Mouse (Mus musculus): ENCODE data around the gene Jmjd6. TPM values are rescaled to one million over a fixed set of nuclear protein-coding genes. Genes with fewer than 3 reads are reported as not detected.
A peak's percentile ranks its signal among the peaks of the same experiment; 100 is the strongest.
"Not testable (repeated sequence)": the region's sequence is repeated elsewhere in the genome, so short reads cannot be mapped to it uniquely, and the experiment has no call there.

Jmjd6 gene
- polyA plus RNA-seq, 1 experiment from 2014 or later: 65.6 TPM

DNA sequence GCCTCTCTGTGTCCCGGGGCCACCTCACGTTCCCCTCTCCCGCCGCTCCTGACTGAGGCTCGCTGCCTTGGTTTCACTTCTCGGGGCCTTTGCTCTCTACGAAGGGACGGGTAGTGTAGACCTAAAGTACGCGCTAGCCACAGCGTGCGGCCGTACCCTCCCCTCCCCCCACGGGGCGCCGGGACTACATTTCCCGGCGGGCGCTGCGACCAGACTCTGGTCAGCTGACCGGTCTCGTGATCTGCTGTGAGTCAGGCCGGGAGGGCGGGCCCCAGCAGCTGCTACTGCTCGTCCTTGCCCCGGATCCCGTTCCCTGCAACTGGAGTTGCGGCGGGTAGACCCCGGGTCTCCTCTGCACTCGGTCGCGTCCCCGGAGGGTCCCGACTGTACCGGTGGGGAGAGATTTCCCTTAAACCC, 10.3 kb upstream of the Jmjd6 start:
- 0% methylated on average over 35 of the region's 36 CpGs for WGBS
- Histone ChIP-seq H3K9me3 (ENCODE audit: control insufficient read depth, low read length) (no peaks in the 10 kb centered on the region), H3K4me3 (ENCODE audit: low read depth, low read length) (peak overlapping the region; percentile 98), H3K36me3 (ENCODE audit: control insufficient read depth, insufficient read depth, low read length) (peaks cover 6% of the 10 kb centered on the region; the same call in 1 of the 2 replicates), H3K4me1 (ENCODE audit: control insufficient read depth, insufficient read depth, low read length) (peaks cover 28% of the 10 kb centered on the region; the same call in 1 of the 2 replicates), H3K27me3 (ENCODE audit: control insufficient read depth, insufficient read depth, low read length) (no peaks in the 10 kb centered on the region), H3K9ac (replicated peaks; ENCODE audit: low read depth, low read length) (peak overlapping the region; percentile 96), H3K4me2 (ENCODE audit: low read depth, low read length) (peak overlapping the region; percentile 52), H3K27ac (ENCODE audit: low read depth, low read length) (peak overlapping the region; percentile 97)
- ATAC-seq (ENCODE audit: low read depth): peak; percentile 91

- H3K27ac ChIP-seq (ENCODE audit: low read depth, low read length): peak within 1 kb of the TSS; percentile 97
- ATAC-seq (ENCODE audit: low read depth): peak; percentile 90
- no peaks in the 10 kb centered on the region for H3K27me3 ChIP-seq (ENCODE audit: control insufficient read depth, insufficient read depth, low read length)
- H3K4me2 ChIP-seq (ENCODE audit: low read depth, low read length): peak within 1 kb of the TSS; percentile 96
- H3K9ac ChIP-seq (replicated peaks; ENCODE audit: low read depth, low read length): peak within 1 kb of the TSS; percentile 96
- peaks cover 28% of the 10 kb centered on the region; the same call in 1 of the 2 replicates for H3K4me1 ChIP-seq (ENCODE audit: control insufficient read depth, insufficient read depth, low read length)
- H3K4me3 ChIP-seq (ENCODE audit: low read depth, low read length): peak within 1 kb of the TSS; percentile 98
- H3K9me3 ChIP-seq (ENCODE audit: control insufficient read depth, low read length): no peaks in the 10 kb centered on the region
- under 1% methylated on average over 65 of the region's 74 CpGs for WGBS
- peaks cover 6% of the 10 kb centered on the region; the same call in 1 of the 2 replicates for H3K36me3 ChIP-seq (ENCODE audit: control insufficient read depth, insufficient read depth, low read length)
Observed at GRCm38 (mm10) chr11:116852891-116853511, 9.8 kb upstream of the Jmjd6 start, which contains the start of gene Srsf2. Gene Srsf2, minus strand, starts transcription at chr11:116853094.

DNA sequence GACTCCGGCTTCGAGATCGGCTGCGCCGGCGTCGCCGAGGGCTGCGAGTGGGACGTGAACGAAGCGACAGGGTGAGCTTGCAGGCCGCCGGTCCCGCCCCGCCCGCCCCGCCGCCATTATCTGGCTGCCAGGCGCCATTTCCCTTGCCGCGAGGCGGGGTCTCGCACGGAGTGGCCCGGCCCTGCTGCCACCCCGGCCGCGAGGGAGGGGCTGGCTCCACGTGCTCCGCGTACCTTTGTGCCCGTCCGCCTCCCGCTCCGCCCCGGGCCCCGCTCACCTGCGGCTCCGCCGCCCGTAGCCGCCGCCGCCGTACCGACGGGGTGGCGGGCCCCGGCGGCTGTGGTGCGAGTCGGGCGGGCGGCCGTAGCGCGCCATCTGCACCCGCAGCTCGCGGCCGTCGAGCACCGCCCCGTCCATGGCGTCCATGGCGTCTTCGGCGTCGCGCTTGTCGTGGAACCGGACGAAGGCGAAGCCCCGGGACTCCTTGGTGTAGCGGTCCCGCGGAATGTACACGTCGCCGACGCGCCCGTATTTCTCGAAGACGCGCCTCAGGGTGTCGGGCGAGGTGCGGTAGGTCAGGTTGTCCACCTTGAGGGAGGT, 9.1 kb upstream of the Jmjd6 start, which contains the start of gene Mfsd11:
Gene Mfsd11, plus strand, starts transcription at position 150 of the 600 bp plus-strand sequence.
- H3K36me3 ChIP-seq (ENCODE audit: control insufficient read depth, insufficient read depth, low read length): peaks cover 6% of the 10 kb centered on the region; the same call in 1 of the 2 replicates
- H3K4me2 ChIP-seq (ENCODE audit: low read depth, low read length): peak within 1 kb of the TSS; percentile 96
- ATAC-seq (ENCODE audit: low read depth): peak; percentile 65
- H3K4me1 ChIP-seq (ENCODE audit: control insufficient read depth, insufficient read depth, low read length): peaks cover 28% of the 10 kb centered on the region; the same call in 1 of the 2 replicates
- under 1% methylated on average over 64 of the region's 91 CpGs for WGBS
- H3K27ac ChIP-seq (ENCODE audit: low read depth, low read length): peak within 1 kb of the TSS; percentile 97
- H3K4me3 ChIP-seq (ENCODE audit: low read depth, low read length): peak within 1 kb of the TSS; percentile 98
- H3K9ac ChIP-seq (replicated peaks; ENCODE audit: low read depth, low read length): peak within 1 kb of the TSS; percentile 96
- H3K27me3 ChIP-seq (ENCODE audit: control insufficient read depth, insufficient read depth, low read length): no peaks in the 10 kb centered on the region
- H3K9me3 ChIP-seq (ENCODE audit: control insufficient read depth, low read length): no peaks in the 10 kb centered on the region

- H3K4me1 ChIP-seq (ENCODE audit: control insufficient read depth, insufficient read depth, low read length): peaks cover 28% of the 10 kb centered on the region; the same call in 1 of the 2 replicates
- no peaks in the 10 kb centered on the region for H3K9me3 ChIP-seq (ENCODE audit: control insufficient read depth, low read length)
- no peaks in the 10 kb centered on the region for H3K27me3 ChIP-seq (ENCODE audit: control insufficient read depth, insufficient read depth, low read length)
- H3K9ac ChIP-seq (replicated peaks; ENCODE audit: low read depth, low read length): peak overlapping the region; percentile 96
- H3K4me2 ChIP-seq (ENCODE audit: low read depth, low read length): peak overlapping the region; percentile 96
- H3K4me3 ChIP-seq (ENCODE audit: low read depth, low read length): peak overlapping the region; percentile 98
- ATAC-seq (ENCODE audit: low read depth): peak; percentile 0; the same call in 1 of the 2 replicates
- H3K36me3 ChIP-seq (ENCODE audit: control insufficient read depth, insufficient read depth, low read length): peaks cover 6% of the 10 kb centered on the region; the same call in 1 of the 2 replicates
- H3K27ac ChIP-seq (ENCODE audit: low read depth, low read length): peak overlapping the region; percentile 97
- under 1% methylated on average over 29 of the region's 29 CpGs for WGBS
Observed at GRCm38 (mm10) chr11:116851576-116852290, 8.5 kb upstream of the Jmjd6 start.

GRCm38 (mm10) chr11:116850833-116851477, 7.7 kb upstream of the Jmjd6 start:
- Histone ChIP-seq H3K4me3 (ENCODE audit: low read depth, low read length) (peak overlapping the region; percentile 98), H3K4me2 (ENCODE audit: low read depth, low read length) (peak overlapping the region; percentile 96), H3K36me3 (ENCODE audit: control insufficient read depth, insufficient read depth, low read length) (peaks cover 6% of the 10 kb centered on the region; the same call in 1 of the 2 replicates), H3K9ac (replicated peaks; ENCODE audit: low read depth, low read length) (peak overlapping the region; percentile 96), H3K9me3 (ENCODE audit: control insufficient read depth, low read length) (no peaks in the 10 kb centered on the region), H3K4me1 (ENCODE audit: control insufficient read depth, insufficient read depth, low read length) (peaks cover 28% of the 10 kb centered on the region; the same call in 1 of the 2 replicates), H3K27me3 (ENCODE audit: control insufficient read depth, insufficient read depth, low read length) (no peaks in the 10 kb centered on the region), H3K27ac (ENCODE audit: low read depth, low read length) (no peak overlapping the region)
- 52% methylated on average over 6 of the region's 6 CpGs for WGBS
- ATAC-seq (ENCODE audit: low read depth): no peak

DNA sequence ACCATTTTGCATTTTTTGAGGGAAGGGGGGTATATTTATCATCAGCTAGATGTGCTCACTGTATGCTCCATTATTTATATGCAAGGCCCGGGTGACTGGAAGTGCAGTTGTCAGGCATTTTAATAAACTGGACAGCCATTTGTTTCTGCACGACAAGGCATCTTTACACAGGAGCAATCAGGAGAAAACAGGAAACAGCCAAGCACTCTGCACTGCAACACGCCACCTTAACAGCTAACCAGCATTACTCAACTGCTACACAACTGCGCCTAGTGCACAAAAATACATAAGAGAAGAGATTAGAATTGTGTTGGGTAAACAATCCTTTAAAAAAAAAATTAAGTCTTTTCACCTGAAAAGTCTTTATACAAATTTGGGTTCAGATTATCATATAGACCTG, 6.8 kb upstream of the Jmjd6 start:
- H3K9ac ChIP-seq (replicated peaks; ENCODE audit: low read depth, low read length): no peak overlapping the region
- ATAC-seq (ENCODE audit: low read depth): no peak
- no peaks in the 10 kb centered on the region for H3K27me3 ChIP-seq (ENCODE audit: control insufficient read depth, insufficient read depth, low read length)
- H3K4me3 ChIP-seq (ENCODE audit: low read depth, low read length): no peak overlapping the region
- H3K36me3 ChIP-seq (ENCODE audit: control insufficient read depth, insufficient read depth, low read length): peaks cover 6% of the 10 kb centered on the region; the same call in 1 of the 2 replicates
- no peak overlapping the region for H3K27ac ChIP-seq (ENCODE audit: low read depth, low read length)
- H3K4me2 ChIP-seq (ENCODE audit: low read depth, low read length): peak overlapping the region; percentile 26; the same call in 1 of the 2 replicates
- H3K9me3 ChIP-seq (ENCODE audit: control insufficient read depth, low read length): no peaks in the 10 kb centered on the region
- peaks cover 24% of the 10 kb centered on the region; the same call in 1 of the 2 replicates for H3K4me1 ChIP-seq (ENCODE audit: control insufficient read depth, insufficient read depth, low read length)
- WGBS: 62% methylated on average over 4 of the region's 4 CpGs

DNA sequence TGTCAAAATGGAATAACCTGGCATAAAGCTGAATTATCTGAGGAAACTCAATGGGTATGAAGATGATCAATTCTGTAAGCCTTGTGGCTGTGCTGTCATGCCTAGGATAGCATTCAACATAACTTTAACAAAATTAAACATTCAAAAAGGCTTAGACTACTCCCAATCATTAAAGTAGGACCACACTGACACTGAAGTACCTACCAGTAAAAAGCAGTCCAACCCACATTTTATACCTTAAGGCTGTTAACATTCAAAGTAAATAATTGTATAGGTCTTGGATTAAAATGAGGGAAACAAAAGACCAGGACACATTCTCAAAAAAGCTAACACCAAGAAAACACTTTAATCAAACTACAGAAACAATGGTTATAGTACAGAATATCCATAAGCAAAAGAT, 6.3 kb upstream of the Jmjd6 start:
- ATAC-seq (ENCODE audit: low read depth): no peak
- H3K9me3 ChIP-seq (ENCODE audit: control insufficient read depth, low read length): no peaks in the 10 kb centered on the region
- peaks cover 6% of the 10 kb centered on the region; the same call in 1 of the 2 replicates for H3K36me3 ChIP-seq (ENCODE audit: control insufficient read depth, insufficient read depth, low read length)
- H3K4me1 ChIP-seq (ENCODE audit: control insufficient read depth, insufficient read depth, low read length): peaks cover 20% of the 10 kb centered on the region
- no peaks in the 10 kb centered on the region for H3K27me3 ChIP-seq (ENCODE audit: control insufficient read depth, insufficient read depth, low read length)
- H3K27ac ChIP-seq (ENCODE audit: low read depth, low read length): no peak overlapping the region
- H3K4me2 ChIP-seq (ENCODE audit: low read depth, low read length): no peak overlapping the region
- no peak overlapping the region for H3K4me3 ChIP-seq (ENCODE audit: low read depth, low read length)
- H3K9ac ChIP-seq (replicated peaks; ENCODE audit: low read depth, low read length): no peak overlapping the region

DNA sequence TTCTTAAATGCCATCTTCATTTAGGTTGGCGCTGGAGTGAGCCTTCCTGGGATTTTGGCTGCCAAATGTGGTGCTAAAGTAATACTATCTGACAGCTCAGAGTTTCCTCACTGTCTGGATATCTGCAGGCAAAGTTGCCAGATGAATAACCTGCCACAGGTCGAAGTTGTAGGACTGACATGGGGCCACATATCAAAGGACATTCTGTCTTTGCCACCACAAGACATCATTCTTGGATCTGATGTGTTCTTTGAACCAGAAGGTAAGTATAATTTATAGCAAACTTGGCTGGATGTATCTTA, 5.6 kb upstream of the Jmjd6 start:
- not testable (repeated sequence) for H3K4me2 ChIP-seq (ENCODE audit: low read depth, low read length); H3K4me3 ChIP-seq (ENCODE audit: low read depth, low read length); H3K27ac ChIP-seq (ENCODE audit: low read depth, low read length); H3K9ac ChIP-seq (replicated peaks; ENCODE audit: low read depth, low read length); H3K9me3 ChIP-seq (ENCODE audit: control insufficient read depth, low read length); ATAC-seq (ENCODE audit: low read depth); H3K36me3 ChIP-seq (ENCODE audit: control insufficient read depth, insufficient read depth, low read length); H3K27me3 ChIP-seq (ENCODE audit: control insufficient read depth, insufficient read depth, low read length)
- WGBS: 81% methylated on average over 2 of the region's 2 CpGs
- H3K4me1 ChIP-seq (ENCODE audit: control insufficient read depth, insufficient read depth, low read length): peaks cover 22% of the 10 kb centered on the region

All from neural tube, embryonic 14.5 days (tissue).